Mouse (Mus musculus) liver, postnatal 0 days (tissue): ENCODE data around the gene Pdia4. TPM values are rescaled to one million over a fixed set of nuclear protein-coding genes. Genes with fewer than 3 reads are reported as not detected.
"Not testable (repeated sequence)": the region's sequence is repeated elsewhere in the genome, so short reads cannot be mapped to it uniquely, and the experiment has no call there.

ENCODE experiments used
- ATAC-seq: fragments of 200-750 bp; cut with Nextera tagmentation; 2 replicates; pipeline ENCODE4 v1.8.0; 2017; ENCODE audit warnings: mild to moderate bottlenecking, moderate library complexity
- DNase-seq: peaks from one replicate; pipeline ENCODE4 v3.0.0-alpha.2; 2016
- H3K27ac ChIP-seq: fragments of 300-500 bp; sonication (generic); 2 replicates; pipeline ENCODE4 v1.5.1; 2014; ENCODE audit warnings: antibody characterized with exemption, moderate library complexity, mild to moderate bottlenecking, low read depth
- H3K27me3 ChIP-seq: fragments of 300-500 bp; sonication (generic); 2 replicates; pipeline ENCODE4 v1.6.1; 2014; ENCODE audit warnings: low read length, control low read depth, mixed read lengths; ENCODE audit not compliant: insufficient read depth
- H3K36me3 ChIP-seq: fragments of 300-500 bp; sonication (generic); replicated peaks from 2 replicates; pipeline ENCODE4 v1.6.1; 2014; ENCODE audit warnings: mild to moderate bottlenecking, control low read depth, low read length, moderate library complexity, mixed read lengths; ENCODE audit not compliant: insufficient read depth
- H3K4me1 ChIP-seq: fragments of 300-500 bp; sonication (generic); 2 replicates; pipeline ENCODE4 v1.6.1; 2014; ENCODE audit warnings: antibody characterized with exemption, mild to moderate bottlenecking, control low read depth; ENCODE audit not compliant: insufficient read depth
- H3K4me2 ChIP-seq: fragments of 300-500 bp; sonication (generic); 2 replicates; pipeline ENCODE4 v1.6.1; 2014; ENCODE audit warnings: low read depth, mild to moderate bottlenecking, low read length, moderate library complexity, mixed read lengths
- H3K4me3 ChIP-seq: fragments of 300-500 bp; sonication (generic); 2 replicates; pipeline ENCODE4 v1.5.1; 2014; ENCODE audit warnings: low read depth, low read length
- H3K9ac ChIP-seq: fragments of 300-500 bp; sonication (generic); replicated peaks from 2 replicates; pipeline ENCODE4 v1.6.1; 2014; ENCODE audit warnings: mild to moderate bottlenecking, moderate library complexity
- H3K9me3 ChIP-seq: fragments of 300-500 bp; sonication (generic); 2 replicates; pipeline ENCODE4 v1.6.1; 2016; ENCODE audit warnings: mild to moderate bottlenecking, control low read depth, low read length, mixed read lengths
- CTCF ChIP-seq: sonication (generic); IDR thresholded peaks from 2 replicates; pipeline ENCODE4 v1.5.1; 2016; ENCODE audit warnings: antibody characterized with exemption, low read depth
- WGBS: fragments of 180-500 bp; shearing (Covaris S2); extraction: QIAGEN DNeasy Blood & Tissue Kit; methylation state at CpG from one replicate; pipeline ENCODE4 v1.1.7; 2014; ENCODE audit not compliant: insufficient replicate concordance; 5-methylcytosine and 5-hydroxymethylcytosine counted together
- microRNA counts: library from miRNA; unstranded; fragments of <30 nt; microRNA quantifications from one replicate; lab custom pipeline; 2015
- microRNA-seq: library from miRNA; unstranded; fragments of <30 nt; microRNA quantifications from one replicate; pipeline ENCODE4, GENCODE M21; 2016
- polyA plus RNA-seq: library from polyadenylated mRNA; unstranded; fragments of >200 nt; fragmentation: Nextera tagmentation; extraction: Ambion mirVana; gene quantifications from 2 replicates; pipeline ENCODE4 v1.2.1, GENCODE M21; 2015

Gene Pdia4
- polyA plus RNA-seq, 1 experiment from 2014 or later = 101 TPM

GRCm38 (mm10) chr6:47767355-47767754 is 45.9 kb downstream of the Pdia4 start:
- ATAC-seq = peak; percentile 55; the same call in 1 of the 2 replicates
- H3K4me3 ChIP-seq, H3K4me2 ChIP-seq: not testable (repeated sequence)

DNA sequence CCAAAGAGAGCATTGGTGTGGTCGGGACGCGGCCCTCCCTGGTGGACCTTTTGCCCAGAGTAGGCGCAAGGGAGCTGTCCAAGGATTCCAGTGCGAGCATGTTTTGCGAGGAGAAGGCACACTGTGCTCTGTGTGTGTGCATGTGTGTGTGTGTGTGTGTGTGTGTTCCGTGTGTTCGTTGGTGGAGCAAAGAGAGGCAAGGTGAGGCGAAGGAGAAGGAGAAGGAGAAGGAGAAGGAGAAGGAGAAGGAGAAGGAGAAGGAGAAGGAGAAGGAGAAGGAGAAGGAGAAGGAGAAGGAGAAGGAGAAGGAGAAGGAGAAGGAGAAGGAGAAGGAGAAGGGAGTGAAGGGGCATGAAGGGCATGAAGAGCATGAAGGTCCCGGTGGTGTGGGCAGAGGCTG is 50.5 kb downstream of the Pdia4 start:
- not testable (repeated sequence) for H3K9me3 ChIP-seq, H3K4me1 ChIP-seq, ATAC-seq, H3K27me3 ChIP-seq, DNase-seq, H3K4me2 ChIP-seq, H3K36me3 ChIP-seq, H3K27ac ChIP-seq, H3K4me3 ChIP-seq, H3K9ac ChIP-seq
- WGBS = 79% methylated on average over 9 of the region's 10 CpGs

More at GRCm38 (mm10) chr6:47767355-47767754, 45.9 kb downstream of the Pdia4 start:
- not testable (repeated sequence) for H3K36me3 ChIP-seq, H3K27me3 ChIP-seq, H3K27ac ChIP-seq, H3K9me3 ChIP-seq, DNase-seq, H3K9ac ChIP-seq, H3K4me1 ChIP-seq
- WGBS = 45% methylated on average over 3 of the region's 20 CpGs

- H3K27me3 ChIP-seq, H3K4me3 ChIP-seq, H3K4me1 ChIP-seq, H3K36me3 ChIP-seq, DNase-seq, H3K4me2 ChIP-seq, H3K27ac ChIP-seq, ATAC-seq, H3K9me3 ChIP-seq, H3K9ac ChIP-seq: not testable (repeated sequence)
- 79% methylated on average over 12 of the region's 16 CpGs for WGBS
Measured at GRCm38 (mm10) chr6:47759406-47759805, 53.8 kb downstream of the Pdia4 start.

DNA sequence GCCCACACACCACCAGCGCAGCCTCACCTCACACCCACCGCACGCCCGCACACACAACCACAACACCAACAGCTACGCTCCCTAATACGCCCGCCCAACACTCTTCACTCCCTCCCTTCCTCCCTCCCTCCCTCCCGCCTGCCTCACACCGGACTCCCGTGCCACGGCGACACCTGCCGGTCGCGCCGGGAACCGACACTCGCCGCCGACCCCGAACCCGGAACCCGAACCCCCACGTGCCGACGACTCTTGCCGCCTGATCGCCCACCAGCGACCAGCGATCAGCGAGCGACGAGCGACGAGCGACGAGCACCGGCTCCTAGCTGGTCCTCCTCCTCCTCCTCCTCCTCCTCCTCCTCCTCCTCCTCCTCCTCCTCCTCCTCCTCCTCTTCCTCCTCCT is 55.4 kb downstream of the Pdia4 start:
- WGBS = 8% methylated on average over 16 of the region's 38 CpGs

GRCm38 (mm10) chr6:47757429-47757828 is 55.8 kb downstream of the Pdia4 start:
- H3K4me1 ChIP-seq, DNase-seq, H3K4me2 ChIP-seq, H3K9ac ChIP-seq, H3K9me3 ChIP-seq, H3K36me3 ChIP-seq, H3K27ac ChIP-seq, H3K27me3 ChIP-seq, ATAC-seq, H3K4me3 ChIP-seq: not testable (repeated sequence)
- WGBS = 8% methylated on average over 5 of the region's 22 CpGs

More for the DNA sequence above, 55.4 kb downstream of the Pdia4 start:
- not testable (repeated sequence) for DNase-seq, H3K36me3 ChIP-seq, H3K4me1 ChIP-seq, H3K4me2 ChIP-seq, ATAC-seq, H3K27ac ChIP-seq, H3K9me3 ChIP-seq, H3K27me3 ChIP-seq, H3K4me3 ChIP-seq, H3K9ac ChIP-seq

- not testable (repeated sequence) for ATAC-seq, H3K4me2 ChIP-seq, H3K4me1 ChIP-seq, H3K9me3 ChIP-seq, H3K27ac ChIP-seq, DNase-seq, H3K36me3 ChIP-seq, H3K27me3 ChIP-seq, H3K4me3 ChIP-seq, H3K9ac ChIP-seq
- WGBS = 0% methylated on average over 7 of the region's 44 CpGs
Measured at GRCm38 (mm10) chr6:47753144-47753543, 60.1 kb downstream of the Pdia4 start.

DNA sequence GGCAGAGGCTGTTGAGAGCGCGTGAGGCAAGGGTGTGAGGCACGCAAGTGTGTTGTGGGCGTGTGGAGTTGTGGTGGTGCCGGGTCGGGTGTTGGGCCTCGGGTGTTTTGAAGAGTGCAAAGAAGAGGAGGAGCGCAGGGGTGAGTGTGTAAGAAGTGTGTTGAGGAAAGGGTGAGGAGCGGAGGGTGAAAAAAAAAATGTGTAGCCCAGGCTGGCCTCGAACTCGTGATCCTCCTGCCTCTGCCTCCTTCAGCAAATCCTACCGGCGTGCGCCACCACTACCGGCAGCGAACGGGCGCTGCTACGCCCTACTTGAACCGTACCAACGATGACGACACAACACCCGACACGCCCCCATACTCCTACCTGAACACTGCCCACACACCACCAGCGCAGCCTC is 64.9 kb downstream of the Pdia4 start:
- H3K4me1 ChIP-seq, DNase-seq, H3K9me3 ChIP-seq, H3K9ac ChIP-seq, H3K36me3 ChIP-seq, H3K4me2 ChIP-seq, ATAC-seq, H3K27me3 ChIP-seq, H3K27ac ChIP-seq: not testable (repeated sequence)
- TF ChIP-seq CTCF = peak; percentile 16; the same call in 1 of the 2 replicates
- peak overlapping the region; percentile 17; the same call in 1 of the 2 replicates for H3K4me3 ChIP-seq
- 6% methylated on average over 8 of the region's 25 CpGs for WGBS

- not testable (repeated sequence) for DNase-seq, H3K9me3 ChIP-seq, H3K36me3 ChIP-seq, H3K27me3 ChIP-seq, H3K4me1 ChIP-seq, H3K27ac ChIP-seq, ATAC-seq, H3K4me2 ChIP-seq, H3K4me3 ChIP-seq, H3K9ac ChIP-seq
- 74% methylated on average over 3 of the region's 8 CpGs for whole genome bisulfite sequencing
Measured at GRCm38 (mm10) chr6:47747886-47748285, 65.3 kb downstream of the Pdia4 start.

MicroRNA genes within 50 kb of the gene (microRNA counts, 519-probe panel; counts per million panel counts)
- microRNA mmu-miR-704 (lab: Ali Mortazavi, UCI) = not detected

Small RNA genes within 50 kb of the gene (microRNA-seq; reads per million reads assigned to microRNA genes)
- not detected for gene Mir704

Other genes starting within 250 kb of the Pdia4 start
- gene Ezh2, start 218.1 kb downstream of the Pdia4 start, polyA plus RNA-seq = 36.5 and 37.2 TPM in 2 replicates
- 0.28 and 0.51 TPM in 2 replicates for gene Zfp786, start 17.4 kb upstream of the Pdia4 start, polyA plus RNA-seq
- 1.4 and 1.6 TPM in 2 replicates for gene Zfp398, start 22.2 kb upstream of the Pdia4 start, polyA plus RNA-seq
- gene Zfp282, start 63.8 kb upstream of the Pdia4 start, polyA plus RNA-seq = 2.0 and 2.4 TPM in 2 replicates
- 4.0 and 5.1 TPM in 2 replicates for gene Zfp212, start 107.0 kb upstream of the Pdia4 start, polyA plus RNA-seq
- 2.7 TPM in 2 replicates for gene Zfp956, start 140.0 kb upstream of the Pdia4 start, polyA plus RNA-seq
- gene Zfp777, start 235.5 kb upstream of the Pdia4 start, polyA plus RNA-seq = 1.7 and 2.2 TPM in 2 replicates